Mouse (Mus musculus) cortical plate, adult 2 months (tissue): ENCODE data around the gene Atp1a4. TPM values are rescaled to one million over a fixed set of nuclear protein-coding genes. Genes with fewer than 3 reads are reported as not detected.
"Not testable (repeated sequence)": the region's sequence is repeated elsewhere in the genome, so short reads cannot be mapped to it uniquely, and the experiment has no call there.

Experiments
- H3K27ac ChIP-seq: fragments of 200-500 bp; 2 replicates; pipeline ENCODE4 v1.5.1; 2012; ENCODE audit warnings: low read length, control low read depth, inconsistent platforms; ENCODE audit not compliant: insufficient read depth
- H3K4me1 ChIP-seq: fragments of 200-500 bp; 2 replicates; pipeline ENCODE4 v1.6.1; 2011; ENCODE audit warnings: low read length; ENCODE audit not compliant: control insufficient read depth, insufficient read depth
- H3K4me3 ChIP-seq: fragments of 200-500 bp; 2 replicates; pipeline ENCODE4 v1.5.1; 2011; ENCODE audit warnings: mild to moderate bottlenecking, low read length, control low read depth; ENCODE audit not compliant: insufficient read depth
- CTCF ChIP-seq: fragments of 200-500 bp; IDR thresholded peaks from 2 replicates; pipeline ENCODE4 v1.5.1; 2011; ENCODE audit warnings: mild to moderate bottlenecking, control low read depth, low read length; ENCODE audit not compliant: insufficient read depth; ENCODE audit errors: extremely low read depth
- POLR2A ChIP-seq: fragments of 200-500 bp; IDR thresholded peaks from 2 replicates; pipeline ENCODE4 v1.6.1; 2011; ENCODE audit warnings: mild to moderate bottlenecking, low read length, control low read depth; ENCODE audit not compliant: insufficient read depth; ENCODE audit errors: extremely low read depth
- polyA plus RNA-seq: library from polyadenylated mRNA; depleted of rRNA; stranded (reverse); fragments of >200 nt; gene quantifications from 2 replicates; pipeline ENCODE4 v1.2.3, GENCODE M21; 2012

The Atp1a4 gene
- polyA plus RNA-seq, 1 experiment, result not detected

GRCm38 (mm10) chr1:172271208-172271607 lies 13.0 kb upstream of the Atp1a4 start:
- Histone ChIP-seq H3K4me1 (0 out of 2 replicates have a peak, but pooled peaks cover 2% of the 10 kb centered on the region), H3K4me3 (no peak overlapping the region), H3K27ac (no peak overlapping the region)
- 0 out of 2 replicates have a peak, but pooled peaks have one; percentile 16 for TF ChIP-seq POLR2A
- no peak for TF ChIP-seq CTCF

- H3K27ac ChIP-seq, result no peak within 1 kb of the TSS
- H3K4me1 ChIP-seq, result no peaks in the 10 kb centered on the region
- H3K4me3 ChIP-seq, result no peak within 1 kb of the TSS
- TF ChIP-seq POLR2A (no peak), CTCF (no peak)
These were observed 3.4 kb upstream of the Atp1a4 start, which contains the start of gene Igsf8 for GRCm38 (mm10) chr1:172261477-172262078. TSS of gene Igsf8 (plus strand) at chr1:172261641.

- no peak overlapping the region for H3K27ac ChIP-seq
- no peaks in the 10 kb centered on the region for H3K4me1 ChIP-seq
- peak; percentile 37; the same call in 1 of the 2 replicates for TF ChIP-seq CTCF
- TF ChIP-seq POLR2A, result no peak
These were observed 10.5 kb downstream of the Atp1a4 start for GRCm38 (mm10) chr1:172247679-172248078.

GRCm38 (mm10) chr1:172247216-172247615 lies 11.0 kb downstream of the Atp1a4 start:
- TF ChIP-seq POLR2A (no peak), CTCF (no peak)
- Histone ChIP-seq H3K4me3 (no peak overlapping the region), H3K4me1 (no peaks in the 10 kb centered on the region), H3K27ac (no peak overlapping the region)

More at GRCm38 (mm10) chr1:172247679-172248078, 10.5 kb downstream of the Atp1a4 start:
- H3K4me3 ChIP-seq, result no peak overlapping the region

- H3K27ac ChIP-seq, H3K4me3 ChIP-seq: not testable (repeated sequence)
These were observed 13.6 kb downstream of the Atp1a4 start for GRCm38 (mm10) chr1:172244645-172245044.

GRCm38 (mm10) chr1:172243547-172244205 lies 14.5 kb downstream of the Atp1a4 start:
- no peak overlapping the region for H3K4me3 ChIP-seq
- no peak for TF ChIP-seq CTCF
- no peak for TF ChIP-seq POLR2A
- H3K27ac ChIP-seq, result no peak overlapping the region
- H3K4me1 ChIP-seq, result no peaks in the 10 kb centered on the region

More at GRCm38 (mm10) chr1:172244645-172245044, 13.6 kb downstream of the Atp1a4 start:
- H3K4me1 ChIP-seq, result not testable (repeated sequence)

GRCm38 (mm10) chr1:172242401-172242800 lies 15.8 kb downstream of the Atp1a4 start:
- Histone ChIP-seq H3K4me1 (no peaks in the 10 kb centered on the region), H3K4me3 (no peak overlapping the region), H3K27ac (no peak overlapping the region)
- TF ChIP-seq POLR2A (no peak), CTCF (no peak)

GRCm38 (mm10) chr1:172240945-172241708 lies 17.1 kb downstream of the Atp1a4 start:
- no peak overlapping the region for H3K27ac ChIP-seq
- no peak for TF ChIP-seq CTCF
- no peaks in the 10 kb centered on the region for H3K4me1 ChIP-seq
- no peak overlapping the region for H3K4me3 ChIP-seq

GRCm38 (mm10) chr1:172229215-172229614 lies 29.0 kb downstream of the Atp1a4 start:
- H3K4me3 ChIP-seq, result no peak overlapping the region
- no peak overlapping the region for H3K27ac ChIP-seq
- TF ChIP-seq CTCF (no peak), POLR2A (no peak)
- no peaks in the 10 kb centered on the region for H3K4me1 ChIP-seq

- TF ChIP-seq CTCF (no peak), POLR2A (no peak)
- H3K4me3 ChIP-seq, result no peak overlapping the region
- H3K4me1 ChIP-seq, result no peaks in the 10 kb centered on the region
- H3K27ac ChIP-seq, result no peak overlapping the region
These were observed 30.0 kb downstream of the Atp1a4 start for GRCm38 (mm10) chr1:172228209-172228608.
